Comparison of ENCODE assay signal across 34 mouse cellular contexts in genomic region chr7:50549572-50549971, GRCm38 (mm10). TPM values are rescaled to one million over a fixed set of nuclear protein-coding genes. Genes with fewer than 3 reads are reported as not detected.
A peak's percentile ranks its signal among the peaks of the same experiment; 100 is the strongest.
DNase-seq lines count a peak whose midpoint lies in the region; ATAC-seq lines count a peak whose summit lies in the region.
"Had no signal": no experiment of that assay in that cellular context is flagged by ENCODE, and none has a peak within 500 bp of the region (broad histone marks: within the 10 kb centered on the region; RNA-seq: fewer than 3 reads in every experiment).

No protein-coding gene starts in this region.

- DNase-seq in right cerebral cortex, postnatal 25 days = peak; percentile 22
- no peak for DNase-seq in right cerebral cortex, adult 18-20 months
- peak; percentile 42 to 56 for DNase-seq in cerebellum, postnatal 25 days
- no peak for DNase-seq in adrenal gland, postnatal 10 days
- no peak for DNase-seq in spleen, adult 18-20 months
- DNase-seq: adrenal gland, postnatal 14 days; embryo, embryonic 11 days; gastrocnemius, postnatal 10 days; heart, adult 11 months; heart, postnatal 14 days; kidney, adult 11 months; liver; lung, postnatal 36 days; thymus, adult 2 months; thymus, postnatal 4 days had no signal

- H3K9me3 ChIP-seq in forebrain, embryonic 16.5 days (ENCODE audit: control insufficient read depth, low read length) = no peaks in the 10 kb centered on the region
- no peaks in the 10 kb centered on the region for H3K9me3 ChIP-seq in forebrain, embryonic 12.5 days
- H3K9me3 ChIP-seq in heart, embryonic 11.5 days (replicated peaks; ENCODE audit: control insufficient read depth, low read length) = no peaks in the 10 kb centered on the region
- H3K9me3 ChIP-seq: embryonic facial prominence, embryonic 13.5 days; forebrain, embryonic 13.5 days; heart, embryonic 13.5 days; hindbrain, embryonic 13.5 days; limb, embryonic 10.5 days; liver, embryonic 15.5 days; lung, embryonic 15.5 days; midbrain, embryonic 10.5 days; neural tube, embryonic 15.5 days had no signal

- H3K4me2 ChIP-seq in forebrain, embryonic 16.5 days (ENCODE audit: low read length) = no peak overlapping the region
- H3K4me2 ChIP-seq in forebrain, embryonic 12.5 days = no peak overlapping the region
- no peak overlapping the region for H3K4me2 ChIP-seq in heart, embryonic 11.5 days
- H3K4me2 ChIP-seq: embryonic facial prominence, embryonic 13.5 days; forebrain, embryonic 13.5 days; heart, embryonic 13.5 days; hindbrain, embryonic 13.5 days; liver, embryonic 15.5 days; lung, embryonic 15.5 days; neural tube, embryonic 15.5 days had no signal

- H3K9ac ChIP-seq in forebrain, embryonic 16.5 days (replicated peaks; ENCODE audit: low read depth, low read length) = no peak overlapping the region
- H3K9ac ChIP-seq in forebrain, embryonic 12.5 days = no peak overlapping the region
- H3K9ac ChIP-seq in heart, embryonic 11.5 days (ENCODE audit: low read depth, low read length) = no peak overlapping the region
- H3K9ac ChIP-seq: embryonic facial prominence, embryonic 13.5 days; forebrain, embryonic 13.5 days; heart, embryonic 13.5 days; hindbrain, embryonic 13.5 days; liver, embryonic 15.5 days; lung, embryonic 15.5 days; neural tube, embryonic 15.5 days had no signal

- H3K27me3 ChIP-seq in forebrain, embryonic 16.5 days (replicated peaks; ENCODE audit: control insufficient read depth, insufficient read depth, low read length) = no peaks in the 10 kb centered on the region
- 0 out of 2 replicates have a peak, but pooled peaks cover 3% of the 10 kb centered on the region for H3K27me3 ChIP-seq in forebrain, embryonic 12.5 days
- no peaks in the 10 kb centered on the region for H3K27me3 ChIP-seq in heart, embryonic 11.5 days (ENCODE audit: control insufficient read depth, insufficient read depth, low read length)
- H3K27me3 ChIP-seq: embryonic facial prominence, embryonic 13.5 days; forebrain, embryonic 13.5 days; heart, embryonic 13.5 days; hindbrain, embryonic 13.5 days; liver, embryonic 15.5 days; lung, embryonic 15.5 days; neural tube, embryonic 15.5 days had no signal

- no peak overlapping the region for H3K27ac ChIP-seq in forebrain, embryonic 16.5 days (ENCODE audit: low read length)
- no peak overlapping the region for H3K27ac ChIP-seq in forebrain, embryonic 12.5 days
- H3K27ac ChIP-seq in heart, embryonic 11.5 days (ENCODE audit: low read depth, low read length) = no peak overlapping the region
- H3K27ac ChIP-seq: embryonic facial prominence, embryonic 13.5 days; forebrain, embryonic 13.5 days; heart, embryonic 13.5 days; hindbrain, embryonic 13.5 days; left cerebral cortex, adult 2 months; limb, embryonic 10.5 days; liver, embryonic 15.5 days; lung, embryonic 15.5 days; midbrain, embryonic 10.5 days; neural tube, embryonic 15.5 days; stomach, postnatal 0 days had no signal

- 0 out of 2 replicates have a peak, but pooled peaks have one; percentile 31 for ATAC-seq in forebrain, embryonic 16.5 days
- ATAC-seq in forebrain, embryonic 12.5 days (ENCODE audit: low FRiP score) = no peak
- no peak for ATAC-seq in heart, embryonic 11.5 days (replicated peaks; ENCODE audit: insufficient number of reproducible peaks, low FRiP score, low TSS enrichment)
- ATAC-seq: forebrain, embryonic 13.5 days had no signal

- no peaks in the 10 kb centered on the region for H3K4me1 ChIP-seq in forebrain, embryonic 16.5 days (replicated peaks; ENCODE audit: control insufficient read depth, insufficient read depth, low read length)
- H3K4me1 ChIP-seq in forebrain, embryonic 12.5 days = no peaks in the 10 kb centered on the region
- H3K4me1 ChIP-seq in heart, embryonic 11.5 days (ENCODE audit: control insufficient read depth, insufficient read depth, low read length) = no peaks in the 10 kb centered on the region
- H3K4me1 ChIP-seq: embryonic facial prominence, embryonic 13.5 days; heart, embryonic 13.5 days; hindbrain, embryonic 13.5 days; limb, embryonic 10.5 days; liver, embryonic 15.5 days; lung, embryonic 15.5 days; midbrain, embryonic 10.5 days; neural tube, embryonic 15.5 days had no signal

- 60% methylated on average over 3 of the region's 3 CpGs for WGBS in forebrain, embryonic 16.5 days
- 82% methylated on average over 3 of the region's 3 CpGs for whole genome bisulfite sequencing in forebrain, embryonic 12.5 days
- WGBS in heart, embryonic 11.5 days (ENCODE audit: insufficient replicate concordance) = 57% methylated on average over 3 of the region's 3 CpGs

- no peak overlapping the region for H3K4me3 ChIP-seq in forebrain, embryonic 16.5 days (replicated peaks; ENCODE audit: low read length)
- H3K4me3 ChIP-seq in forebrain, embryonic 12.5 days (replicated peaks) = no peak overlapping the region
- no peak overlapping the region for H3K4me3 ChIP-seq in heart, embryonic 11.5 days (ENCODE audit: low read depth, low read length)
- H3K4me3 ChIP-seq: embryonic facial prominence, embryonic 13.5 days; erythroblast, embryonic 14.5 days; forebrain, embryonic 13.5 days; heart, embryonic 13.5 days; hindbrain, embryonic 13.5 days; left cerebral cortex, adult 2 months; limb, embryonic 10.5 days; liver, embryonic 15.5 days; lung, embryonic 15.5 days; midbrain, embryonic 10.5 days; neural tube, embryonic 15.5 days had no signal

- H3K36me3 ChIP-seq in forebrain, embryonic 16.5 days (ENCODE audit: control insufficient read depth, insufficient read depth) = no peaks in the 10 kb centered on the region
- H3K36me3 ChIP-seq in forebrain, embryonic 12.5 days (replicated peaks) = no peaks in the 10 kb centered on the region
- H3K36me3 ChIP-seq in heart, embryonic 11.5 days (ENCODE audit: control insufficient read depth, insufficient read depth, low read length) = no peaks in the 10 kb centered on the region
- H3K36me3 ChIP-seq: embryonic facial prominence, embryonic 13.5 days; heart, embryonic 13.5 days; hindbrain, embryonic 13.5 days; limb, embryonic 10.5 days; liver, embryonic 15.5 days; lung, embryonic 15.5 days; midbrain, embryonic 10.5 days; neural tube, embryonic 15.5 days had no signal

RNA-seq across cellular contexts. Expression of gene 4933405O20Rik, which starts 49.4 kb away (rescaled TPM):
- polyA plus RNA-seq in forebrain, embryonic 16.5 days (2015; fragmentation: Nextera tagmentation; extraction: Ambion mirVana) = not detected in 2 replicates
- not detected in 2 replicates for polyA plus RNA-seq in forebrain, embryonic 12.5 days (2016; fragmentation: Nextera tagmentation; extraction: Ambion mirVana)
- total RNA-seq in adrenal gland, postnatal 10 days (2021) = not detected
- polyA plus RNA-seq in heart, embryonic 11.5 days (2014; fragmentation: Nextera tagmentation; extraction: Ambion mirVana) = not detected in 2 replicates
- total RNA-seq: adrenal gland, postnatal 14 days; gastrocnemius, postnatal 10 days; heart, postnatal 14 days; midbrain, postnatal 0 days had no signal
- polyA plus RNA-seq: embryonic facial prominence, embryonic 13.5 days; erythroblast, embryonic 14.5 days; forebrain, embryonic 13.5 days; heart, embryonic 13.5 days; hindbrain, embryonic 13.5 days; kidney, embryonic 16.5 days; large intestine, adult 2 months; limb, embryonic 10.5 days; liver, embryonic 15.5 days; lung, embryonic 15.5 days; midbrain, embryonic 10.5 days; midbrain, postnatal 0 days; neural tube, embryonic 15.5 days; small intestine, adult 2 months; stomach, postnatal 0 days; thymus, adult 2 months had no signal

Comparison
In these comparisons a context has a peak if more than half of its experiments do, and no peak if none do; other contexts are left out.
1. DNase-seq: peak in right cerebral cortex, postnatal 25 days (single experiment) and cerebellum, postnatal 25 days (2 of 2); none in right cerebral cortex, adult 18-20 months (single experiment), adrenal gland, postnatal 10 days (single experiment) and spleen, adult 18-20 months (0 of 2).